Mouse (Mus musculus) skeletal muscle tissue, adult 2 months (tissue): ENCODE measurements around the gene Gucy2e.

Source experiments
- DNase-seq: peaks from one replicate; pipeline ENCODE4 v3.0.0-alpha.2; 2012; ENCODE audit warnings: low read depth, low spot score

Gucy2e gene

DNA sequence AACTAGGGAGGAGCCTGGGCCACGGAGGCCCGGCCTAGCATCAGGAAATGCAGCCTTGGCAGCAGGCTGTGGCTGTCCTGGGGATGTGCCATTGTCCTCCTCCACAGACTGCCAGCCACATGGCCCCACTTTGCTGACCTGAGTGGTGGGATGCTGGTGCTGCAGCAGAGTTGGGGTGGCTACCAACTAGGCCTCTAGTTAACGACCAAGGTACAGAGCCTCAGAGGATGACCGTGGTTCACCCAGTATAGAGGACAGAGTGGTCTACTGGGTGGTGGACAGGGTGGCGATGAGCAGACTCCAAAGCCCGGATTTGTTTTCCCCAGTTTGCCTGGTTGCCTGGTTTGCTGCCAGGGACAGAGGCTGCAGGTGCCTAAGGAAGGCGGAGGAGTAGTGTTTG, 62.1 kb downstream of the Gucy2e start:
- DNase-seq = no peak

DNA sequence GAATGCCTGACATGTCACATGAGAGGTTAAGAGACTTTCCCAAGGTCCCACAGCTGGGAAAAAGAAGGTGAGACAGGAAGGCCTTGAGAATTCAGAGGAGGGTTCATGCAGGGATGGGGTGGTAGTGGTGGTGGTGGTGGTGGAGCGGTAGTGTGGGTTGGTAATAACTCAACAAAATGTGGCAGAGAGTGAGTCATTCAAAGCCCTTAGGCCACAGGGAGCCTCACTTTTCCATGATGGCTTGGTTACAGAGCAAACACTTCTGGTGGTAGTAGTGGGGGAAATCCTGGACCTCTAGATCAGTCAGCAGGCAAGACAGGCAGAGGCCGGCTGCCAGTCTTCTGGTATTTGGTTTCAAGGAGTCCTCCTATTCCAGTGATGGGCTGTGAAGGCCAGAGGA, 64.2 kb downstream of the Gucy2e start:
- no peak for DNase-seq

DNA sequence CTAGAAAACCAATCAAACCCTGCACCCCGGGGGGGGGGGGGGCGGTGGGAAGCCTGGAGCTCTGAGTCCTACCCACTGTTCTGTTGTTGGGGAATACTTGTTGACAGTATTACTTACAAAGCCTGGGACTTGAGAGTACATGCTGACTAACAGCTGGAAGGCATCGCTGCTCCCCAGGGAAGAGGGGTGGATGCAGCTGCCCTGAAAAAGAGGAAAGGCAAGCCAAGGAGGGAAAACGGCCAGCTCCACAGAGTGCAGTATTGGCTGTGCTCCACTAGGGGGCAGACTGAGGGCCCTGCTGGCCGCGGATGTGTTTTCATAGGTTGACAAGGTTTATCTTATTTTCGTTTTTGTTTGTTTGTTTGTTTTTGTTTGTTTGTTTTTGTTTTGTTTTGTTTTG, 65.2 kb downstream of the Gucy2e start:
- peak; percentile 90 for DNase-seq

DNA sequence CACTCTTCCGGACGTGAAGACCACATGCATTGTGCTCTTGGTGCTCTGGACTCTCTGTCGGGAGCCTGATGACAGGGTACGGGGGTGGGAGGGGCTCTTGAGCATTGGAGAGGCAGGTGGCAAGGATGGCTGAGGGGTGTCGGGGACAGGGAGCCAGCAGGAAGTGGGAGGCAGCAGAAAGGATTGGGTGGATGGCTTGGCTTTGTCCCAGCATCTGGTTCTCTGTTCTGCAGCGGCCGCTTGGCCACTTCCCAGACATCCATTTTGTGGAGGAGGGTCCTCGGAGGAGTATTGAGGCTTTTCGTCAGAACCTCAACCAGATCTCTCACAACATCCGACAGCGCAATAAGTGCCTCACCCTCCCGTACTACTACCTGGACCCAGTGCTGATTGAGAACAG, 67.5 kb downstream of the Gucy2e start:
- no peak for DNase-seq
